Mouse (Mus musculus): ENCODE results near the gene Usp8.

Gene Usp8

GRCm38 (mm10) chr2:126706759-126707437, at the start of gene Usp8:
TSS of gene Usp8 (plus strand) at chr2:126707328.
- in situ Hi-C loops (cut with MseI, MboI) = no loop called here

- in situ Hi-C loops (cut with MseI, MboI) = loop anchor here in 1 of 2 experiments (10.0 kb wide), 1 partner anchor 69 kb away; no protein-coding TSS in a partner anchor
Observed at GRCm38 (mm10) chr2:126663481-126663880, 43.6 kb upstream of the Usp8 start.

- in situ Hi-C loops (cut with MseI, MboI) = loop anchor here in 1 of 2 experiments (10.0 kb wide), 1 partner anchor 71 kb away; no protein-coding TSS in a partner anchor
Observed at GRCm38 (mm10) chr2:126665984-126666383, 41.1 kb upstream of the Usp8 start.

- in situ Hi-C loops (cut with MseI, MboI) = loop anchor here in 1 of 2 experiments (10.0 kb wide), 1 partner anchor 74 kb away; no protein-coding TSS in a partner anchor
Observed at GRCm38 (mm10) chr2:126668621-126669252, 38.4 kb upstream of the Usp8 start.

GRCm38 (mm10) chr2:126673317-126674242, 33.5 kb upstream of the Usp8 start:
- in situ Hi-C loops (cut with MseI, MboI) = no loop called here

- in situ Hi-C loops (cut with MseI, MboI) = no loop called here
Observed at GRCm38 (mm10) chr2:126674441-126675168, 32.5 kb upstream of the Usp8 start.

- in situ Hi-C loops (cut with MseI, MboI) = no loop called here
Observed at GRCm38 (mm10) chr2:126675169-126676121, 31.7 kb upstream of the Usp8 start.

GRCm38 (mm10) chr2:126676122-126676515, 31.0 kb upstream of the Usp8 start, which contains the start of gene Gabpb1:
TSS of gene Gabpb1 (minus strand) at chr2:126676337.
- in situ Hi-C loops (cut with MseI, MboI) = no loop called here

GRCm38 (mm10) chr2:126677366-126677765, 29.8 kb upstream of the Usp8 start:
- in situ Hi-C loops (cut with MseI, MboI) = no loop called here

GRCm38 (mm10) chr2:126682333-126682732, 24.8 kb upstream of the Usp8 start:
- in situ Hi-C loops (cut with MseI, MboI) = no loop called here

- in situ Hi-C loops (cut with MseI, MboI) = no loop called here
Observed at GRCm38 (mm10) chr2:126682937-126683336, 24.2 kb upstream of the Usp8 start.

GRCm38 (mm10) chr2:126691290-126691689, 15.8 kb upstream of the Usp8 start:
- in situ Hi-C loops (cut with MseI, MboI) = no loop called here

GRCm38 (mm10) chr2:126695285-126695684, 11.8 kb upstream of the Usp8 start:
- in situ Hi-C loops (cut with MseI, MboI) = no loop called here

- in situ Hi-C loops (cut with MseI, MboI) = no loop called here
Observed at GRCm38 (mm10) chr2:126707438-126707779, 281 bp downstream of the Usp8 start.

GRCm38 (mm10) chr2:126708361-126708760, 1.2 kb downstream of the Usp8 start:
- in situ Hi-C loops (cut with MseI, MboI) = no loop called here

GRCm38 (mm10) chr2:126712526-126712925, 5.4 kb downstream of the Usp8 start:
- in situ Hi-C loops (cut with MseI, MboI) = no loop called here

- in situ Hi-C loops (cut with MseI, MboI) = no loop called here
Observed at GRCm38 (mm10) chr2:126712950-126713349, 5.8 kb downstream of the Usp8 start.

- in situ Hi-C loops (cut with MseI, MboI) = no loop called here
Observed at GRCm38 (mm10) chr2:126729207-126729606, 22.1 kb downstream of the Usp8 start.

GRCm38 (mm10) chr2:126730502-126730901, 23.4 kb downstream of the Usp8 start:
- in situ Hi-C loops (cut with MseI, MboI) = no loop called here
